Mouse (Mus musculus) adrenal gland, postnatal 10 days (tissue): Measurements from ENCODE around the gene Erfe. TPM values are rescaled to one million over a fixed set of nuclear protein-coding genes. Genes with fewer than 3 reads are reported as not detected.

Source experiments
- DNase-seq: peaks from one replicate; pipeline ENCODE4 v3.0.0; 2021; ENCODE audit warnings: mixed read lengths
- long read RNA-seq, 2 experiments: library from polyadenylated mRNA; stranded (forward); transcript quantifications; one replicate each; pipeline ENCODE4 v2.0.0; 2021
- total RNA-seq, 2 experiments: library from RNA; stranded (reverse); gene quantifications; 2 replicates each; pipeline ENCODE4 v1.2.3; 2021

The Erfe gene
- 1 to 10 TPM; 1.0 to 2.2 TPM for total RNA-seq
- long read RNA-seq, experiment 1, partial matches to known transcripts = 1 of 6 reads
- long read RNA-seq, experiment 1, other reads (novel, unspliced or antisense) = 2 of 6 reads
- long read RNA-seq, experiment 2 = 0 reads

- peak; percentile 86 for DNase-seq
Observed at GRCm38 (mm10) chr1:91366215-91367108, at the start of gene Erfe. TSS of gene Erfe (plus strand) at chr1:91366430.

- DNase-seq = no peak
Observed at GRCm38 (mm10) chr1:91317656-91318055, 48.6 kb upstream of the Erfe start.

- DNase-seq = no peak
Observed at GRCm38 (mm10) chr1:91321760-91322438, 44.3 kb upstream of the Erfe start, which contains the start of gene Espnl. TSS of gene Espnl (plus strand) at chr1:91322075.

GRCm38 (mm10) chr1:91324646-91325045 is 41.6 kb upstream of the Erfe start:
- no peak for DNase-seq

GRCm38 (mm10) chr1:91325488-91326042 is 40.7 kb upstream of the Erfe start:
- DNase-seq = no peak

GRCm38 (mm10) chr1:91332102-91332501 is 34.1 kb upstream of the Erfe start:
- DNase-seq = no peak

- DNase-seq = no peak
Observed at GRCm38 (mm10) chr1:91333582-91333981, 32.6 kb upstream of the Erfe start.

- DNase-seq = no peak
Observed at GRCm38 (mm10) chr1:91337355-91337754, 28.9 kb upstream of the Erfe start.

GRCm38 (mm10) chr1:91344001-91344400 is 22.2 kb upstream of the Erfe start:
- no peak for DNase-seq

- peak; percentile 47 for DNase-seq
Observed at GRCm38 (mm10) chr1:91344921-91345685, 21.1 kb upstream of the Erfe start.

GRCm38 (mm10) chr1:91346892-91347291 is 19.3 kb upstream of the Erfe start:
- peak; percentile 80 for DNase-seq

GRCm38 (mm10) chr1:91350841-91351240 is 15.4 kb upstream of the Erfe start, which contains the start of gene Klhl30:
TSS of gene Klhl30 (plus strand) at chr1:91351016.
- no peak for DNase-seq

GRCm38 (mm10) chr1:91351249-91351648 is 15.0 kb upstream of the Erfe start:
- no peak for DNase-seq

- no peak for DNase-seq
Observed at GRCm38 (mm10) chr1:91352277-91352676, 14.0 kb upstream of the Erfe start.

- no peak for DNase-seq
Observed at GRCm38 (mm10) chr1:91356105-91356504, 10.1 kb upstream of the Erfe start.

- no peak for DNase-seq
Observed at GRCm38 (mm10) chr1:91362113-91362512, 4.1 kb upstream of the Erfe start.

GRCm38 (mm10) chr1:91364822-91365644 is 1.2 kb upstream of the Erfe start:
- DNase-seq = no peak

- no peak for DNase-seq
Observed at GRCm38 (mm10) chr1:91365816-91366214, 415 bp upstream of the Erfe start.

GRCm38 (mm10) chr1:91367295-91367694 is 1.1 kb downstream of the Erfe start:
- DNase-seq = no peak

GRCm38 (mm10) chr1:91369408-91369807 is 3.2 kb downstream of the Erfe start:
- DNase-seq = no peak

- peak; percentile 62 for DNase-seq
Observed at GRCm38 (mm10) chr1:91370055-91370454, 3.8 kb downstream of the Erfe start.
